ENCODE assay signal across 8 mouse cellular contexts in the genomic region with DNA sequence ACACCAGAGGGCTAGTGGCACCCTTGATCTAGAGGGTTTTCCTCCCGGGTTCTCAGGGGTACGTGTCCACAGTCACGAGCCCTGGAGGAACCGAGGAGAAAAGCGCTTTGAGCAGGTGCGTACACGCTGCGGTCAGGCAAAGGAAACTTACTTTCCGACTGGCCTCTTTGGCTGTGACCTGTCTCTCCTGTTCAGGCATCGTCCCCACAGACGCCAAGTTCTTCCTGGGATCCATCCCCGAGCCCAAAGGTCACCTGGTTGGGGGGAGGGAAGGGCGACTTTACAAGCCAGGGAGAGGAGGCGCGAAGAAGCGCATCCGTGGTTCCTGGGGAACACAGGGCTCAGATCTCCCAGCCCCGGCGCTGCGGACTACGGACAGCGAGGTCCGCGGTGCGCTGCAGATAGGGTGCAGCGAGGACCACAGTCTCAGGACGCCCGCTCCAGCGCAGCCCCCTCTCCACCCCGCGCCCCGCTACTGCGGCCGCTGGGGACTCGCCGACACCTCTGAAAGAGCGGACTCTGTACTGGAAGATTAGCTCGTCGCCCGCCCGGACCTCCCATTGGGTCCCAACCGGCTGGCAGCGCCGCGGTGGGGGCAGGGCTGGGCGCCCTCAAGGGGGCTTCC. TPM values are rescaled to one million over a fixed set of nuclear protein-coding genes. Genes with fewer than 3 reads are reported as not detected.
DNase-seq lines count a peak whose midpoint lies in the region; ATAC-seq and TF ChIP-seq lines count a peak whose summit lies in the region.

A gene (minus strand): TSS at position 485 of the 625 bp plus-strand sequence.

- H3K4me1 ChIP-seq in heart, embryonic 12.5 days (replicated peaks): peaks cover 3% of the 10 kb centered on the region; the same call in 1 of the 2 replicates
- peaks cover 25% of the 10 kb centered on the region for H3K4me1 ChIP-seq in E14TG2a.4 (replicated peaks; ENCODE audit: low read depth, low read length)
- peaks cover 10% of the 10 kb centered on the region for H3K4me1 ChIP-seq in embryonic facial prominence, embryonic 15.5 days
- H3K4me1 ChIP-seq in intestine, embryonic 14.5 days (replicated peaks; ENCODE audit: control insufficient read depth, insufficient read depth, low read length): peaks cover 3% of the 10 kb centered on the region; the same call in 1 of the 2 replicates
- peaks cover 45% of the 10 kb centered on the region for H3K4me1 ChIP-seq in liver, embryonic 16.5 days (ENCODE audit: control insufficient read depth, low read depth, low read length)
- H3K4me1 ChIP-seq in stomach, embryonic 15.5 days: no peaks in the 10 kb centered on the region

- ATAC-seq in heart, embryonic 12.5 days (ENCODE audit: insufficient number of reproducible peaks, low FRiP score): peak; percentile 85
- peak; percentile 81 for ATAC-seq in embryonic facial prominence, embryonic 15.5 days (ENCODE audit: insufficient number of reproducible peaks, low FRiP score, low TSS enrichment, low read depth)
- ATAC-seq in intestine, embryonic 14.5 days (replicated peaks; ENCODE audit: low FRiP score, low TSS enrichment, low read depth): peak; percentile 90
- ATAC-seq in liver, embryonic 16.5 days (ENCODE audit: low read depth): peak; percentile 57
- peak; percentile 76 for ATAC-seq in stomach, embryonic 15.5 days (ENCODE audit: insufficient read depth, low FRiP score, low read depth)

- peak within 1 kb of the TSS; percentile 84 for H3K4me2 ChIP-seq in heart, embryonic 12.5 days
- peak within 1 kb of the TSS; percentile 98 for H3K4me2 ChIP-seq in embryonic facial prominence, embryonic 15.5 days (replicated peaks)
- peak within 1 kb of the TSS; percentile 92 for H3K4me2 ChIP-seq in intestine, embryonic 14.5 days (ENCODE audit: low read length)
- H3K4me2 ChIP-seq in liver, embryonic 16.5 days (ENCODE audit: low read depth, low read length): peak within 1 kb of the TSS; percentile 84
- peak within 1 kb of the TSS; percentile 95 for H3K4me2 ChIP-seq in stomach, embryonic 15.5 days

- H3K36me3 ChIP-seq in heart, embryonic 12.5 days: peaks cover 21% of the 10 kb centered on the region
- H3K36me3 ChIP-seq in E14TG2a.4 (ENCODE audit: insufficient read depth, low read length): peaks cover 33% of the 10 kb centered on the region
- peaks cover 14% of the 10 kb centered on the region for H3K36me3 ChIP-seq in embryonic facial prominence, embryonic 15.5 days
- peaks cover 15% of the 10 kb centered on the region for H3K36me3 ChIP-seq in intestine, embryonic 14.5 days (ENCODE audit: control insufficient read depth, insufficient read depth, low read length)
- H3K36me3 ChIP-seq in liver, embryonic 16.5 days (ENCODE audit: control insufficient read depth, insufficient read depth): peaks cover 1% of the 10 kb centered on the region
- peaks cover 5% of the 10 kb centered on the region for H3K36me3 ChIP-seq in stomach, embryonic 15.5 days

- no peak for DNase-seq in heart, postnatal 36 days
- DNase-seq in intestine, embryonic 14.5 days (ENCODE audit: low spot score): peak; percentile 81
- no peak for DNase-seq in yolk sac, embryonic 10.5 days (ENCODE audit: low spot score)

- 0 out of 2 replicates have a peak within 1 kb of the TSS, but pooled peaks have one; percentile 22 for H3K27ac ChIP-seq in heart, embryonic 12.5 days (ENCODE audit: poor library complexity, severe bottlenecking)
- H3K27ac ChIP-seq in embryonic facial prominence, embryonic 15.5 days (replicated peaks): no peak within 1 kb of the TSS
- no peak within 1 kb of the TSS for H3K27ac ChIP-seq in intestine, embryonic 14.5 days (ENCODE audit: low read depth)
- peak within 1 kb of the TSS; percentile 89 for H3K27ac ChIP-seq in liver, embryonic 16.5 days (ENCODE audit: low read length)
- H3K27ac ChIP-seq in stomach, embryonic 15.5 days: no peak within 1 kb of the TSS; the same call in 1 of the 2 replicates

- intact Hi-C loops in heart, postnatal 36 days (cut with DNase I): loop anchor here (2.0 to 5.0 kb wide), 2 partner anchors 105 to 337 kb away; a partner anchor contains a TSS

- under 1% methylated on average over 45 of the region's 46 CpGs for WGBS in heart, embryonic 12.5 days
- under 1% methylated on average over 45 of the region's 46 CpGs for WGBS in embryonic facial prominence, embryonic 15.5 days
- 1% methylated on average over 44 of the region's 46 CpGs for WGBS in intestine, embryonic 14.5 days
- WGBS in liver, embryonic 16.5 days (ENCODE audit: insufficient replicate concordance): 1% methylated on average over 45 of the region's 46 CpGs
- under 1% methylated on average over 40 of the region's 46 CpGs for WGBS in stomach, embryonic 15.5 days

- H3K9me3 ChIP-seq in heart, embryonic 12.5 days (replicated peaks): no peaks in the 10 kb centered on the region
- H3K9me3 ChIP-seq in E14TG2a.4 (ENCODE audit: low read length): no peaks in the 10 kb centered on the region
- H3K9me3 ChIP-seq in embryonic facial prominence, embryonic 15.5 days (replicated peaks): no peaks in the 10 kb centered on the region
- H3K9me3 ChIP-seq in intestine, embryonic 14.5 days (ENCODE audit: control insufficient read depth, low read length): no peaks in the 10 kb centered on the region
- no peaks in the 10 kb centered on the region for H3K9me3 ChIP-seq in liver, embryonic 16.5 days (replicated peaks; ENCODE audit: control insufficient read depth, low read length)
- no peaks in the 10 kb centered on the region for H3K9me3 ChIP-seq in stomach, embryonic 15.5 days

- peaks cover 16% of the 10 kb centered on the region for H3K27me3 ChIP-seq in heart, embryonic 12.5 days (replicated peaks)
- H3K27me3 ChIP-seq in E14TG2a.4 (ENCODE audit: insufficient read depth, low read length): peaks cover 38% of the 10 kb centered on the region
- peaks cover 30% of the 10 kb centered on the region for H3K27me3 ChIP-seq in embryonic facial prominence, embryonic 15.5 days
- peaks cover 18% of the 10 kb centered on the region for H3K27me3 ChIP-seq in intestine, embryonic 14.5 days (replicated peaks; ENCODE audit: control insufficient read depth, insufficient read depth, low read length)
- no peaks in the 10 kb centered on the region for H3K27me3 ChIP-seq in liver, embryonic 16.5 days (ENCODE audit: control insufficient read depth, insufficient read depth, low read depth, low read length)
- no peaks in the 10 kb centered on the region for H3K27me3 ChIP-seq in stomach, embryonic 15.5 days (replicated peaks)

- peak within 1 kb of the TSS; percentile 75 for H3K9ac ChIP-seq in heart, embryonic 12.5 days
- peak within 1 kb of the TSS; percentile 60 for H3K9ac ChIP-seq in embryonic facial prominence, embryonic 15.5 days
- H3K9ac ChIP-seq in intestine, embryonic 14.5 days (ENCODE audit: low read length): peak within 1 kb of the TSS; percentile 55
- peak within 1 kb of the TSS; percentile 86 for H3K9ac ChIP-seq in liver, embryonic 16.5 days (ENCODE audit: low read depth, low read length)
- H3K9ac ChIP-seq in stomach, embryonic 15.5 days: peak within 1 kb of the TSS; percentile 35; the same call in 1 of the 2 replicates

- peak within 1 kb of the TSS; percentile 76 for H3K4me3 ChIP-seq in heart, embryonic 12.5 days
- H3K4me3 ChIP-seq in E14TG2a.4 (replicated peaks; ENCODE audit: low read length): peak within 1 kb of the TSS; percentile 94
- H3K4me3 ChIP-seq in embryonic facial prominence, embryonic 15.5 days (replicated peaks): peak within 1 kb of the TSS; percentile 75
- H3K4me3 ChIP-seq in intestine, embryonic 14.5 days (ENCODE audit: low read depth, low read length): peak within 1 kb of the TSS; percentile 82
- H3K4me3 ChIP-seq in liver, embryonic 16.5 days (ENCODE audit: low read depth, low read length): peak within 1 kb of the TSS; percentile 80
- H3K4me3 ChIP-seq in stomach, embryonic 15.5 days (replicated peaks): peak within 1 kb of the TSS; percentile 87

- TF ChIP-seq CTCF in E14TG2a.4 (conservative IDR thresholded peaks at IDR 0.05; ENCODE audit: low read length): no peak

RNA-seq across cellular contexts. Expression of the gene that starts here (rescaled TPM):
- polyA plus RNA-seq in heart, embryonic 12.5 days (2016; fragmentation: Nextera tagmentation; extraction: Ambion mirVana): 2.4 and 2.9 TPM in 2 replicates
- total RNA-seq in heart, postnatal 36 days (2021): under 1 TPM; 0.08 TPM
- polyA plus RNA-seq in embryonic facial prominence, embryonic 15.5 days (2015; fragmentation: Nextera tagmentation; extraction: Ambion mirVana): 0.43 and 0.76 TPM in 2 replicates
- 3.9 and 4.1 TPM in 2 replicates for polyA plus RNA-seq in intestine, embryonic 14.5 days (2014; fragmentation: Nextera tagmentation; extraction: Ambion mirVana)
- 12.8 and 14.1 TPM in 2 replicates for polyA plus RNA-seq in liver, embryonic 16.5 days (2015; fragmentation: Nextera tagmentation; extraction: Ambion mirVana)
- 8.4 and 9.5 TPM in 2 replicates for polyA plus RNA-seq in stomach, embryonic 15.5 days (2015; fragmentation: Nextera tagmentation; extraction: Ambion mirVana)

Comparison
In these comparisons a context has a peak if more than half of its experiments do, and no peak if none do; other contexts are left out.
1. Peak in ATAC-seq, H3K4me3 ChIP-seq, H3K9ac ChIP-seq and H3K4me2 ChIP-seq in embryonic facial prominence, embryonic 15.5 days; RNA of the gene not detected or under 1 TPM.
2. H3K27ac ChIP-seq: peak in heart, embryonic 12.5 days (single experiment) and liver, embryonic 16.5 days (single experiment); none in embryonic facial prominence, embryonic 15.5 days (single experiment), intestine, embryonic 14.5 days (single experiment) and stomach, embryonic 15.5 days (single experiment).
3. H3K9ac ChIP-seq: peak in every context shown above with its lines; median percentile 86 in liver, embryonic 16.5 days; 75 in heart, embryonic 12.5 days; 60 in embryonic facial prominence, embryonic 15.5 days; 55 in intestine, embryonic 14.5 days; 35 in stomach, embryonic 15.5 days.
4. Peak in every context shown above with its lines, with median percentiles within 50 percentile points of each other: ATAC-seq, H3K4me2 ChIP-seq and H3K4me3 ChIP-seq.